Mouse (Mus musculus) heart, embryonic 11.5 days (tissue): Measurements from ENCODE around the gene 2010111I01Rik. TPM values are rescaled to one million over a fixed set of nuclear protein-coding genes. Genes with fewer than 3 reads are reported as not detected.

Experiments
- ATAC-seq: fragments of 200-750 bp; cut with Nextera tagmentation; replicated peaks from 2 replicates; pipeline ENCODE4 v1.8.0; 2017; ENCODE audit warnings: moderate library complexity; ENCODE audit not compliant: insufficient number of reproducible peaks, low FRiP score, low TSS enrichment
- H3K27ac ChIP-seq: fragments of 300-500 bp; sonication (generic); 2 replicates; pipeline ENCODE4 v1.5.1; 2014; ENCODE audit warnings: mild to moderate bottlenecking, low read depth, low read length
- H3K27me3 ChIP-seq: fragments of 300-500 bp; sonication (generic); 2 replicates; pipeline ENCODE4 v1.6.1; 2014; ENCODE audit warnings: mild to moderate bottlenecking, low read length, mixed read lengths; ENCODE audit not compliant: control insufficient read depth, insufficient read depth
- H3K36me3 ChIP-seq: fragments of 300-500 bp; sonication (generic); 2 replicates; pipeline ENCODE4 v1.6.1; 2014; ENCODE audit warnings: mild to moderate bottlenecking, low read length, moderate library complexity, mixed read lengths; ENCODE audit not compliant: control insufficient read depth, insufficient read depth
- H3K4me1 ChIP-seq: fragments of 300-500 bp; sonication (generic); 2 replicates; pipeline ENCODE4 v1.6.1; 2014; ENCODE audit warnings: low read length; ENCODE audit not compliant: control insufficient read depth, insufficient read depth
- H3K4me2 ChIP-seq: fragments of 300-500 bp; sonication (generic); 2 replicates; pipeline ENCODE4 v1.6.1; 2014; ENCODE audit warnings: mild to moderate bottlenecking, moderate library complexity
- H3K4me3 ChIP-seq: fragments of 300-500 bp; sonication (generic); 2 replicates; pipeline ENCODE4 v1.5.1; 2014; ENCODE audit warnings: low read depth, low read length
- H3K9ac ChIP-seq: fragments of 300-500 bp; sonication (generic); 2 replicates; pipeline ENCODE4 v1.6.1; 2014; ENCODE audit warnings: mild to moderate bottlenecking, low read depth, low read length, moderate library complexity
- H3K9me3 ChIP-seq: fragments of 300-500 bp; sonication (generic); replicated peaks from 2 replicates; pipeline ENCODE4 v1.6.1; 2016; ENCODE audit warnings: low read length; ENCODE audit not compliant: control insufficient read depth
- WGBS: fragments of 180-500 bp; shearing (Covaris S2); extraction: QIAGEN DNeasy Blood & Tissue Kit; methylation state at CpG from one replicate; pipeline ENCODE4 v1.1.7; 2014; ENCODE audit not compliant: insufficient replicate concordance; 5-methylcytosine and 5-hydroxymethylcytosine counted together
- polyA plus RNA-seq: library from polyadenylated mRNA; unstranded; fragments of >200 nt; fragmentation: Nextera tagmentation; extraction: Ambion mirVana; gene quantifications from 2 replicates; pipeline ENCODE4 v1.2.1, GENCODE M21; 2014

Gene 2010111I01Rik
- polyA plus RNA-seq, 1 experiment from 2014 or later: 58.9 TPM

- 42% methylated on average over 4 of the region's 4 CpGs for WGBS
- H3K4me2 ChIP-seq: no peak overlapping the region
- H3K27me3 ChIP-seq: no peaks in the 10 kb centered on the region
- H3K36me3 ChIP-seq: no peaks in the 10 kb centered on the region
- no peaks in the 10 kb centered on the region for H3K9me3 ChIP-seq
- H3K27ac ChIP-seq: no peak overlapping the region
- H3K4me1 ChIP-seq: 0 out of 2 replicates have a peak, but pooled peaks cover 3% of the 10 kb centered on the region
- ATAC-seq: no peak
- no peak overlapping the region for H3K9ac ChIP-seq
- no peak overlapping the region for H3K4me3 ChIP-seq
Observed at GRCm38 (mm10) chr13:63331379-63331778, 366.7 kb downstream of the 2010111I01Rik start.

- Histone ChIP-seq H3K36me3 (no peaks in the 10 kb centered on the region), H3K27ac (no peak overlapping the region), H3K4me1 (0 out of 2 replicates have a peak, but pooled peaks cover 3% of the 10 kb centered on the region), H3K27me3 (no peaks in the 10 kb centered on the region), H3K4me3 (no peak overlapping the region), H3K9ac (no peak overlapping the region), H3K9me3 (no peaks in the 10 kb centered on the region), H3K4me2 (no peak overlapping the region)
- WGBS: 45% methylated on average over 4 of the region's 4 CpGs
- no peak for ATAC-seq
Observed at GRCm38 (mm10) chr13:63332576-63333300, 368.0 kb downstream of the 2010111I01Rik start.

- H3K27me3 ChIP-seq: no peaks in the 10 kb centered on the region
- H3K4me2 ChIP-seq: no peak overlapping the region
- no peaks in the 10 kb centered on the region for H3K9me3 ChIP-seq
- 59% methylated on average over 4 of the region's 4 CpGs for WGBS
- H3K36me3 ChIP-seq: no peaks in the 10 kb centered on the region
- no peak overlapping the region for H3K27ac ChIP-seq
- H3K4me1 ChIP-seq: no peaks in the 10 kb centered on the region
- no peak for ATAC-seq
- H3K4me3 ChIP-seq: no peak overlapping the region
- H3K9ac ChIP-seq: no peak overlapping the region
Observed at GRCm38 (mm10) chr13:63335421-63336134, 370.9 kb downstream of the 2010111I01Rik start.

- Histone ChIP-seq H3K4me1 (no peaks in the 10 kb centered on the region), H3K4me2 (no peak overlapping the region), H3K27ac (no peak overlapping the region), H3K9me3 (no peaks in the 10 kb centered on the region), H3K4me3 (no peak overlapping the region), H3K36me3 (no peaks in the 10 kb centered on the region), H3K9ac (no peak overlapping the region), H3K27me3 (no peaks in the 10 kb centered on the region)
- 68% methylated on average over 7 of the region's 7 CpGs for WGBS
- no peak for ATAC-seq
Observed at GRCm38 (mm10) chr13:63336335-63336734, 371.6 kb downstream of the 2010111I01Rik start.

- Histone ChIP-seq H3K9ac (no peak overlapping the region), H3K27me3 (no peaks in the 10 kb centered on the region), H3K27ac (no peak overlapping the region), H3K4me1 (no peaks in the 10 kb centered on the region), H3K36me3 (no peaks in the 10 kb centered on the region), H3K9me3 (no peaks in the 10 kb centered on the region), H3K4me2 (no peak overlapping the region), H3K4me3 (no peak overlapping the region)
- 67% methylated on average over 8 of the region's 8 CpGs for WGBS
- no peak for ATAC-seq
Observed at GRCm38 (mm10) chr13:63337239-63337960, 372.7 kb downstream of the 2010111I01Rik start.

- no peaks in the 10 kb centered on the region for H3K27me3 ChIP-seq
- H3K27ac ChIP-seq: no peak overlapping the region
- ATAC-seq: no peak
- 78% methylated on average over 4 of the region's 4 CpGs for WGBS
- no peaks in the 10 kb centered on the region for H3K36me3 ChIP-seq
- no peak overlapping the region for H3K4me3 ChIP-seq
- no peak overlapping the region for H3K4me2 ChIP-seq
- no peaks in the 10 kb centered on the region for H3K9me3 ChIP-seq
- H3K9ac ChIP-seq: no peak overlapping the region
- no peaks in the 10 kb centered on the region for H3K4me1 ChIP-seq
Observed at GRCm38 (mm10) chr13:63339946-63340345, 375.3 kb downstream of the 2010111I01Rik start.

- no peaks in the 10 kb centered on the region for H3K36me3 ChIP-seq
- ATAC-seq: no peak
- H3K4me3 ChIP-seq: no peak overlapping the region
- H3K4me2 ChIP-seq: no peak overlapping the region
- no peaks in the 10 kb centered on the region for H3K9me3 ChIP-seq
- WGBS: 90% methylated on average over 2 of the region's 2 CpGs
- no peaks in the 10 kb centered on the region for H3K4me1 ChIP-seq
- H3K27ac ChIP-seq: no peak overlapping the region
- H3K9ac ChIP-seq: no peak overlapping the region
- H3K27me3 ChIP-seq: no peaks in the 10 kb centered on the region
Observed at GRCm38 (mm10) chr13:63342781-63343180, 378.1 kb downstream of the 2010111I01Rik start.

- no peaks in the 10 kb centered on the region for H3K9me3 ChIP-seq
- no peak for ATAC-seq
- H3K27me3 ChIP-seq: no peaks in the 10 kb centered on the region
- no peak overlapping the region for H3K4me2 ChIP-seq
- H3K36me3 ChIP-seq: no peaks in the 10 kb centered on the region
- no peak overlapping the region for H3K27ac ChIP-seq
- 91% methylated on average over 3 of the region's 3 CpGs for WGBS
- no peak overlapping the region for H3K4me3 ChIP-seq
- H3K9ac ChIP-seq: no peak overlapping the region
- H3K4me1 ChIP-seq: no peaks in the 10 kb centered on the region
Observed at GRCm38 (mm10) chr13:63344481-63344880, 379.8 kb downstream of the 2010111I01Rik start.
